Mouse (Mus musculus) gastrocnemius, adult 18-20 months (tissue): ENCODE results near the gene Olfr49. TPM values are rescaled to one million over a fixed set of nuclear protein-coding genes. Genes with fewer than 3 reads are reported as not detected.
"Not testable (repeated sequence)": the region's sequence is repeated elsewhere in the genome, so short reads cannot be mapped to it uniquely, and the experiment has no call there.

Experiments used
- DNase-seq: peaks from one replicate; pipeline ENCODE4 v3.0.0; 2021; ENCODE audit warnings: low spot score
- total RNA-seq, 2 experiments: library from RNA; stranded (reverse); gene quantifications; 2 replicates each; pipeline ENCODE4 v1.2.3; 2021

The Olfr49 gene
- total RNA-seq, 2 experiments from 2014 or later: not detected

- DNase-seq: no peak
Observed at GRCm38 (mm10) chr14:54231176-54231956, 53.4 kb downstream of the Olfr49 start.

GRCm38 (mm10) chr14:54230638-54231150 is 54.0 kb downstream of the Olfr49 start:
- no peak for DNase-seq

- not testable (repeated sequence) for DNase-seq
Observed at GRCm38 (mm10) chr14:54229849-54230248, 54.9 kb downstream of the Olfr49 start.

- no peak for DNase-seq
Observed at GRCm38 (mm10) chr14:54228933-54229713, 55.6 kb downstream of the Olfr49 start.

GRCm38 (mm10) chr14:54228501-54228900 is 56.2 kb downstream of the Olfr49 start:
- DNase-seq: no peak

Other genes starting within 250 kb of the Olfr49 start
- 10 to 100 TPM; 66.6 to 77.4 TPM for gene Dad1, start 30.8 kb downstream of the Olfr49 start, total RNA-seq
- 10 to 100 TPM; 19.4 to 19.5 TPM for gene Abhd4, start 30.8 kb downstream of the Olfr49 start, total RNA-seq
- 10 to 100 TPM; 49.1 to 54.0 TPM for gene Oxa1l, start 75.9 kb upstream of the Olfr49 start, total RNA-seq
- gene Slc7a7, start 132.8 kb upstream of the Olfr49 start, total RNA-seq: under 1 TPM; 0.52 to 0.73 TPM
- gene Mrpl52, start 142.0 kb upstream of the Olfr49 start, total RNA-seq: 100 to 1,000 TPM in 1 of 2 experiments, 10 to 100 TPM in 1; 100.0 to 110 TPM
- 10 to 100 TPM in 1 of 2 experiments, 1 to 10 TPM in 1; 7.3 to 10.6 TPM for gene Mmp14, start 146.7 kb upstream of the Olfr49 start, total RNA-seq
- gene Lrp10, start 179.2 kb upstream of the Olfr49 start, total RNA-seq: 10 to 100 TPM; 28.5 to 31.2 TPM
- not detected for gene Rem2, start 191.2 kb upstream of the Olfr49 start, total RNA-seq
- gene Prmt5, start 232.6 kb upstream of the Olfr49 start, total RNA-seq: 10 to 100 TPM; 29.6 to 32.1 TPM